In the genomic region with DNA sequence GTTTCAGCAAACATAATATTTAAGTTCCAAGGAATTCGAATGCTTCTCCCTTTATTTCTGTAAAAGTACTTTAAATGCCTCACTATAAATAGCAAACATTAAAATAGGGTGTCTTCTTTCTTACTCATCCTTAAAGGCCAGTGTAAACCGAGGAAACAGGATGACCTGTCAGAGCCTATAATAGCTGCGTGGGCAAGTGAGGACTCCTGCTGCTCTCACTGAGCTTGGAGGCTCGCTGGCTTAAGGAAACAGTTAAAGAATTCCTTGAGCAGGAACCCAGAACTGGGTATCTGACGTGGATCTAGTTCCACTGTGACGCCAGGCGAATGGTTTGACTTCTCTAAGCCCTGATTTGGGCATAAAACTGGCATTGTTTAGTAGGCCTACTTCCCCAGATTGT, we compare ENCODE assay signal across 25 mouse cellular contexts. TPM values are rescaled to one million over a fixed set of nuclear protein-coding genes. Genes with fewer than 3 reads are reported as not detected.
A peak's percentile ranks its signal among the peaks of the same experiment; 100 is the strongest.
DNase-seq lines count a peak whose midpoint lies in the region; ATAC-seq lines count a peak whose summit lies in the region.
"Had no signal": no experiment of that assay in that cellular context is flagged by ENCODE, and none has a peak within 500 bp of the region (broad histone marks: within the 10 kb centered on the region; RNA-seq: fewer than 3 reads in every experiment).

No protein-coding gene starts in this region.

- H3K9me3 ChIP-seq in kidney, embryonic 16.5 days (ENCODE audit: low read length): no peaks in the 10 kb centered on the region
- H3K9me3 ChIP-seq: forebrain, embryonic 10.5 days; forebrain, embryonic 13.5 days; heart, embryonic 10.5 days; heart, embryonic 13.5 days had no signal

- H3K27me3 ChIP-seq in kidney, embryonic 16.5 days (ENCODE audit: insufficient read depth, low read length): no peaks in the 10 kb centered on the region; the same call in 1 of the 2 replicates
- H3K27me3 ChIP-seq: forebrain, embryonic 13.5 days; heart, embryonic 13.5 days had no signal

- no peaks in the 10 kb centered on the region for H3K4me1 ChIP-seq in kidney, embryonic 16.5 days (ENCODE audit: insufficient read depth, low read length)
- H3K4me1 ChIP-seq: forebrain, embryonic 10.5 days; forebrain, embryonic 13.5 days; heart, embryonic 10.5 days; heart, embryonic 13.5 days had no signal

- H3K27ac ChIP-seq in kidney, embryonic 16.5 days (ENCODE audit: low read length): no peak overlapping the region
- H3K27ac ChIP-seq: forebrain, embryonic 10.5 days; forebrain, embryonic 13.5 days; heart, adult 2 months; heart, embryonic 10.5 days; heart, embryonic 13.5 days; hindbrain, embryonic 14.5 days; hindbrain, postnatal 0 days had no signal

- ATAC-seq in frontal cortex, adult (ENCODE audit: low TSS enrichment): peak; percentile 84
- ATAC-seq in kidney, embryonic 16.5 days (ENCODE audit: low FRiP score, low TSS enrichment): no peak
- ATAC-seq: forebrain, embryonic 13.5 days; forebrain, embryonic 16.5 days; hindbrain, postnatal 0 days; inflammation-experienced regulatory T-cells, adult 6 months had no signal

- H3K36me3 ChIP-seq in kidney, embryonic 16.5 days (ENCODE audit: insufficient read depth, low read length): 0 out of 2 replicates have a peak, but pooled peaks cover 4% of the 10 kb centered on the region

- WGBS in kidney, embryonic 16.5 days: 70% methylated on average over 7 of the region's 7 CpGs

- no peak overlapping the region for H3K4me3 ChIP-seq in kidney, embryonic 16.5 days (ENCODE audit: low read length)
- H3K4me3 ChIP-seq: forebrain, embryonic 10.5 days; forebrain, embryonic 13.5 days; heart, adult 2 months; heart, embryonic 10.5 days; heart, embryonic 13.5 days had no signal

- intact Hi-C loops in left cerebral cortex, postnatal 4 days (cut with DNase I): no loop called here

- no peak for DNase-seq in frontal cortex, postnatal 10 days (ENCODE audit: low spot score in 2 of 2)
- DNase-seq in left cerebral cortex, adult 11 months (ENCODE audit: low spot score): peak; percentile 4
- DNase-seq in left cerebral cortex, postnatal 4 days: no peak
- DNase-seq in right cerebral cortex, adult 2 months (ENCODE audit: low spot score in 2 of 2): peak; percentile 10 to 12
- no peak for DNase-seq in right cerebral cortex, postnatal 10 days (ENCODE audit: low spot score in 2 of 2)
- peak; percentile 2 for DNase-seq in skeletal muscle tissue, adult 2 months (ENCODE audit: low read depth, low spot score)
- DNase-seq: adrenal gland, postnatal 10 days; adrenal gland, postnatal 36 days; cerebellum, adult 11 months; cerebellum, adult 9-11 months; cerebellum, postnatal 25 days; gastrocnemius, postnatal 25 days; heart, adult 2 months; heart, postnatal 14 days; heart, postnatal 4 days had no signal

- no peak overlapping the region for H3K4me2 ChIP-seq in kidney, embryonic 16.5 days (replicated peaks; ENCODE audit: low read depth, low read length)
- H3K4me2 ChIP-seq: forebrain, embryonic 13.5 days; heart, embryonic 13.5 days; hindbrain, embryonic 14.5 days had no signal

- no peak overlapping the region for H3K9ac ChIP-seq in kidney, embryonic 16.5 days (replicated peaks; ENCODE audit: low read length)
- H3K9ac ChIP-seq: forebrain, embryonic 13.5 days; heart, embryonic 13.5 days; hindbrain, embryonic 14.5 days had no signal

RNA-seq across cellular contexts. Expression of a gene that starts 56.7 kb away (rescaled TPM):
- total RNA-seq in left cerebral cortex, postnatal 4 days (2021): 100 to 1,000 TPM; 158 to 177 TPM
- 125 and 136 TPM in 2 replicates for polyA plus RNA-seq in kidney, embryonic 16.5 days (2015; fragmentation: Nextera tagmentation; extraction: Ambion mirVana)

Comparison
In these comparisons a context has a peak if more than half of its experiments do, and no peak if none do; other contexts are left out.
1. DNase-seq: peak in left cerebral cortex, adult 11 months (single experiment), right cerebral cortex, adult 2 months (2 of 2) and skeletal muscle tissue, adult 2 months (single experiment); none in frontal cortex, postnatal 10 days (0 of 2), left cerebral cortex, postnatal 4 days (single experiment) and right cerebral cortex, postnatal 10 days (0 of 2).